Mouse (Mus musculus): Measurements from ENCODE around the gene Ppfia4. TPM values are rescaled to one million over a fixed set of nuclear protein-coding genes. Genes with fewer than 3 reads are reported as not detected.
A peak's percentile ranks its signal among the peaks of the same experiment; 100 is the strongest.

Ppfia4 gene
- polyA plus RNA-seq, 1 experiment, result 8.9 TPM

GRCm38 (mm10) chr1:134311760-134312159 lies 21.0 kb downstream of the Ppfia4 start:
- Histone ChIP-seq H3K36me3 (ENCODE audit: control insufficient read depth, insufficient read depth, low read length) (no peaks in the 10 kb centered on the region), H3K27ac (ENCODE audit: insufficient read depth, low read depth, low read length) (no peak overlapping the region), H3K4me1 (ENCODE audit: control insufficient read depth, insufficient read depth, insufficient read length, low read length) (no peaks in the 10 kb centered on the region; the same call in 1 of the 2 replicates), H3K4me3 (ENCODE audit: low read depth, low read length) (no peak overlapping the region), H3K27me3 (ENCODE audit: control insufficient read depth, insufficient read depth, low read length) (no peaks in the 10 kb centered on the region)
- TF ChIP-seq CTCF (IDR thresholded peaks at IDR 0.05; ENCODE audit: extremely low read depth, insufficient read length, insufficient replicate concordance, low read depth, low read length) (no peak), POLR2A (IDR thresholded peaks at IDR 0.05; ENCODE audit: low read depth, low read length) (no peak)
- 80% methylated on average over 7 of the region's 7 CpGs for WGBS

GRCm38 (mm10) chr1:134310729-134311128 lies 22.0 kb downstream of the Ppfia4 start:
- Histone ChIP-seq H3K4me1 (ENCODE audit: control insufficient read depth, insufficient read depth, insufficient read length, low read length) (no peaks in the 10 kb centered on the region; the same call in 1 of the 2 replicates), H3K4me3 (ENCODE audit: low read depth, low read length) (no peak overlapping the region), H3K36me3 (ENCODE audit: control insufficient read depth, insufficient read depth, low read length) (no peaks in the 10 kb centered on the region), H3K27me3 (ENCODE audit: control insufficient read depth, insufficient read depth, low read length) (no peaks in the 10 kb centered on the region), H3K27ac (ENCODE audit: insufficient read depth, low read depth, low read length) (no peak overlapping the region)
- TF ChIP-seq CTCF (IDR thresholded peaks at IDR 0.05; ENCODE audit: extremely low read depth, insufficient read length, insufficient replicate concordance, low read depth, low read length) (no peak), POLR2A (IDR thresholded peaks at IDR 0.05; ENCODE audit: low read depth, low read length) (no peak)
- 94% methylated on average over 3 of the region's 3 CpGs for WGBS

- TF ChIP-seq CTCF (IDR thresholded peaks at IDR 0.05; ENCODE audit: extremely low read depth, insufficient read length, insufficient replicate concordance, low read depth, low read length) (no peak), POLR2A (IDR thresholded peaks at IDR 0.05; ENCODE audit: low read depth, low read length) (no peak)
- WGBS, result 88% methylated on average over 2 of the region's 2 CpGs
- H3K27me3 ChIP-seq (ENCODE audit: control insufficient read depth, insufficient read depth, low read length), result no peaks in the 10 kb centered on the region
Observed at GRCm38 (mm10) chr1:134310291-134310690, 22.4 kb downstream of the Ppfia4 start.

GRCm38 (mm10) chr1:134307409-134307808 lies 25.3 kb downstream of the Ppfia4 start:
- no peak overlapping the region for H3K4me3 ChIP-seq (ENCODE audit: low read depth, low read length)
- no peaks in the 10 kb centered on the region for H3K27me3 ChIP-seq (ENCODE audit: control insufficient read depth, insufficient read depth, low read length)
- TF ChIP-seq POLR2A (IDR thresholded peaks at IDR 0.05; ENCODE audit: low read depth, low read length) (no peak), CTCF (IDR thresholded peaks at IDR 0.05; ENCODE audit: extremely low read depth, insufficient read length, insufficient replicate concordance, low read depth, low read length) (no peak)
- no peak overlapping the region for H3K27ac ChIP-seq (ENCODE audit: insufficient read depth, low read depth, low read length)
- WGBS, result 28% methylated on average over 10 of the region's 10 CpGs
- H3K36me3 ChIP-seq (ENCODE audit: control insufficient read depth, insufficient read depth, low read length), result no peaks in the 10 kb centered on the region
- H3K4me1 ChIP-seq (ENCODE audit: control insufficient read depth, insufficient read depth, insufficient read length, low read length), result peaks cover 3% of the 10 kb centered on the region; the same call in 1 of the 2 replicates

More at GRCm38 (mm10) chr1:134310291-134310690, 22.4 kb downstream of the Ppfia4 start:
- H3K4me1 ChIP-seq (ENCODE audit: control insufficient read depth, insufficient read depth, insufficient read length, low read length), result no peaks in the 10 kb centered on the region; the same call in 1 of the 2 replicates
- no peak overlapping the region for H3K4me3 ChIP-seq (ENCODE audit: low read depth, low read length)
- H3K27ac ChIP-seq (ENCODE audit: insufficient read depth, low read depth, low read length), result no peak overlapping the region
- H3K36me3 ChIP-seq (ENCODE audit: control insufficient read depth, insufficient read depth, low read length), result no peaks in the 10 kb centered on the region

- Histone ChIP-seq H3K27ac (ENCODE audit: insufficient read depth, low read depth, low read length) (no peak overlapping the region), H3K36me3 (ENCODE audit: control insufficient read depth, insufficient read depth, low read length) (no peaks in the 10 kb centered on the region), H3K27me3 (ENCODE audit: control insufficient read depth, insufficient read depth, low read length) (no peaks in the 10 kb centered on the region), H3K4me3 (ENCODE audit: low read depth, low read length) (no peak overlapping the region), H3K4me1 (ENCODE audit: control insufficient read depth, insufficient read depth, insufficient read length, low read length) (peaks cover 3% of the 10 kb centered on the region; the same call in 1 of the 2 replicates)
- WGBS, result 91% methylated on average over 9 of the region's 9 CpGs
- TF ChIP-seq CTCF (IDR thresholded peaks at IDR 0.05; ENCODE audit: extremely low read depth, insufficient read length, insufficient replicate concordance, low read depth, low read length) (no peak), POLR2A (IDR thresholded peaks at IDR 0.05; ENCODE audit: low read depth, low read length) (no peak)
Observed at GRCm38 (mm10) chr1:134304940-134305339, 27.8 kb downstream of the Ppfia4 start.

GRCm38 (mm10) chr1:134302568-134303238 lies 30.0 kb downstream of the Ppfia4 start:
- peak overlapping the region; percentile 64 for H3K27ac ChIP-seq (ENCODE audit: insufficient read depth, low read depth, low read length)
- no peak for TF ChIP-seq POLR2A (IDR thresholded peaks at IDR 0.05; ENCODE audit: low read depth, low read length)
- H3K27me3 ChIP-seq (ENCODE audit: control insufficient read depth, insufficient read depth, low read length), result 0 out of 2 replicates have a peak, but pooled peaks cover 4% of the 10 kb centered on the region
- no peaks in the 10 kb centered on the region for H3K36me3 ChIP-seq (ENCODE audit: control insufficient read depth, insufficient read depth, low read length)
- H3K4me3 ChIP-seq (ENCODE audit: low read depth, low read length), result peak overlapping the region; percentile 10; the same call in 1 of the 2 replicates
- 47% methylated on average over 8 of the region's 8 CpGs for WGBS
- peaks cover 10% of the 10 kb centered on the region for H3K4me1 ChIP-seq (ENCODE audit: control insufficient read depth, insufficient read depth, insufficient read length, low read length)

- H3K4me3 ChIP-seq (ENCODE audit: low read depth, low read length), result peak overlapping the region; percentile 60
- H3K27me3 ChIP-seq (ENCODE audit: control insufficient read depth, insufficient read depth, low read length), result 0 out of 2 replicates have a peak, but pooled peaks cover 4% of the 10 kb centered on the region
- WGBS, result 7% methylated on average over 59 of the region's 59 CpGs
- H3K27ac ChIP-seq (ENCODE audit: insufficient read depth, low read depth, low read length), result no peak overlapping the region
- H3K36me3 ChIP-seq (ENCODE audit: control insufficient read depth, insufficient read depth, low read length), result no peaks in the 10 kb centered on the region
- H3K4me1 ChIP-seq (ENCODE audit: control insufficient read depth, insufficient read depth, insufficient read length, low read length), result peaks cover 17% of the 10 kb centered on the region
- TF ChIP-seq POLR2A (IDR thresholded peaks at IDR 0.05; ENCODE audit: low read depth, low read length) (0 out of 2 replicates have a peak, but pooled peaks have one; percentile 18), CTCF (IDR thresholded peaks at IDR 0.05; ENCODE audit: extremely low read depth, insufficient read length, insufficient replicate concordance, low read depth, low read length) (no peak)
Observed at GRCm38 (mm10) chr1:134298636-134299411, 33.9 kb downstream of the Ppfia4 start.

Data from small intestine, adult 2 months (tissue).